Mouse (Mus musculus) erythroblast, embryonic 14.5 days (primary cell): ENCODE data around the gene Kdelr3. TPM values are rescaled to one million over a fixed set of nuclear protein-coding genes. Genes with fewer than 3 reads are reported as not detected.

Experiments
- H3K27me3 ChIP-seq: 2 replicates; pipeline ENCODE4 v1.6.1; 2012; ENCODE audit warnings: inconsistent platforms; ENCODE audit not compliant: control insufficient read depth
- H3K36me3 ChIP-seq: 2 replicates; pipeline ENCODE4 v1.6.1; 2012; ENCODE audit warnings: mild to moderate bottlenecking, inconsistent platforms; ENCODE audit not compliant: control insufficient read depth
- H3K4me1 ChIP-seq: 2 replicates; pipeline ENCODE4 v1.6.1; 2012; ENCODE audit warnings: inconsistent platforms; ENCODE audit not compliant: control insufficient read depth
- H3K4me3 ChIP-seq: replicated peaks from 2 replicates; pipeline ENCODE3; 2012; ENCODE audit warnings: moderate library complexity, mild to moderate bottlenecking, inconsistent platforms
- H3K9me3 ChIP-seq: 2 replicates; pipeline ENCODE4 v1.6.1; 2012; ENCODE audit warnings: low read length, inconsistent platforms, mixed read lengths; ENCODE audit not compliant: control insufficient read depth
- GATA1 ChIP-seq: IDR thresholded peaks from 2 replicates; pipeline ENCODE4 v1.6.1; 2012; ENCODE audit warnings: low read length, inconsistent platforms, mixed read lengths
- TAL1 ChIP-seq: IDR thresholded peaks from 3 replicates; pipeline ENCODE4 v1.6.1; 2012; ENCODE audit warnings: low read length, inconsistent platforms, mixed read lengths
- polyA plus RNA-seq: library from polyadenylated mRNA; stranded (reverse); fragments of >175 nt; gene quantifications from 2 replicates; pipeline ENCODE4 v1.2.3, GENCODE M21; 2012

The Kdelr3 gene
- polyA plus RNA-seq, 1 experiment = not detected

GRCm38 (mm10) chr15:79525979-79526768, 10.0 kb downstream of the Kdelr3 start:
- no peaks in the 10 kb centered on the region; the same call in 1 of the 2 replicates for H3K4me1 ChIP-seq
- peaks cover 2% of the 10 kb centered on the region; the same call in 1 of the 2 replicates for H3K9me3 ChIP-seq
- H3K27me3 ChIP-seq = no peaks in the 10 kb centered on the region
- no peak overlapping the region for H3K4me3 ChIP-seq
- no peak for TF ChIP-seq GATA1
- H3K36me3 ChIP-seq = peaks cover 54% of the 10 kb centered on the region

- Histone ChIP-seq H3K27me3 (no peaks in the 10 kb centered on the region), H3K4me3 (no peak overlapping the region), H3K4me1 (no peaks in the 10 kb centered on the region; the same call in 1 of the 2 replicates), H3K9me3 (peaks cover 2% of the 10 kb centered on the region; the same call in 1 of the 2 replicates), H3K36me3 (peaks cover 64% of the 10 kb centered on the region)
- TF ChIP-seq GATA1 (no peak), TAL1 (no peak)
Observed at GRCm38 (mm10) chr15:79527192-79527591, 11.0 kb downstream of the Kdelr3 start.

DNA sequence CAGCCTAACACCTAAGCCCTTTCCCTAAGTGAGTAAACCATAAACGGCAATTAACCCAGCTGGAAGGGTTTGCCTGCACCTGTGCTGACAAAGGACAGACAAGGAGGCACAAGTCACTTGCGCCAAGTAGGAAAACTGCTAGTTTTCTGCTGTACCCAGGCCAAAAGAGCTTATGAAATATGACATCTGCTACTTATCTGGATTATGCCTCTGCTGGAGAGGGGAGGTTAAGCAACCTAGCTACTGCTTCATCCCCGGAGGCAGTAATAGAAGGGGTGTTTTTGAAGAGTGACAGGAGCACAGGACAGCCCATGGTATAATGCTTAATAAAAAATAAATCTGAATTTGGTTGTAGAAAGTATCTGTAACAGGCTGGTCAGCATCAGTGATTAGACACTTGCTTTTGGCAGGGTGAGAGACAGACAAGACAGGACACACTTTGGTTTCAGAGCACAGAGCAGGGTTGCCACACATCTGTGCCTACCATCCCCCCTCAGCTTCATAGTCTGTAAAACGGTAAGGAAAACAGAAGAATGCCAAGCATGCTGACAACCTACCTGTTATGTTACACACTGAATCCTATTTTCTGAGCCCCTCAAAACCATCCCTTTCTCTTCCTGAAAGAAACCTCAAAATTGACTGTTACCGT, 11.9 kb downstream of the Kdelr3 start:
- peaks cover 74% of the 10 kb centered on the region for H3K36me3 ChIP-seq

DNA sequence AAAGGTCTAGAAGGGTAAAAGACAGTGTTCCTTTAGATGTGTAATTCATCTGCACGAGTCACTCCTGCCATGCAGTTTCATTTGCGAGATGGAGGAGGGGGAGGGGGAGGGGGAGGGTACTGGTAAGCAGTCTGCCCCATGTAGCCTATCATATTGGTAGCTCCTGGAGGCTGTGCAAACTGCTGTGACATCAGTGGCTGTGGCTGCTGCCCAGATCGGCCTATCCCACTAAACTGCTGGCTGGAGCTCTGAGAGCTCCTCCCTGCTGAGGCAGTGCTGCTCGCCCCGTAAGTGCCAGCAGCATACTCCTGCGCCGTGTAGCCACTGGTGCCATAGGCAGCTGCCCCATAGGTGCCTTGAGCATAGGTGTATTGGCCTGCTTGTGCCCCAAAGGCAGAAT, 13.7 kb downstream of the Kdelr3 start:
- Histone ChIP-seq H3K9me3 (no peaks in the 10 kb centered on the region), H3K36me3 (peaks cover 92% of the 10 kb centered on the region), H3K4me3 (no peak overlapping the region), H3K4me1 (no peaks in the 10 kb centered on the region; the same call in 1 of the 2 replicates), H3K27me3 (no peaks in the 10 kb centered on the region)
- TF ChIP-seq TAL1 (no peak), GATA1 (no peak)

More for the DNA sequence above, 11.9 kb downstream of the Kdelr3 start:
- Histone ChIP-seq H3K27me3 (no peaks in the 10 kb centered on the region), H3K4me1 (no peaks in the 10 kb centered on the region; the same call in 1 of the 2 replicates), H3K9me3 (peaks cover under 1% of the 10 kb centered on the region; the same call in 1 of the 2 replicates), H3K4me3 (no peak overlapping the region)
- TF ChIP-seq GATA1 = no peak
- TF ChIP-seq TAL1 = no peak

DNA sequence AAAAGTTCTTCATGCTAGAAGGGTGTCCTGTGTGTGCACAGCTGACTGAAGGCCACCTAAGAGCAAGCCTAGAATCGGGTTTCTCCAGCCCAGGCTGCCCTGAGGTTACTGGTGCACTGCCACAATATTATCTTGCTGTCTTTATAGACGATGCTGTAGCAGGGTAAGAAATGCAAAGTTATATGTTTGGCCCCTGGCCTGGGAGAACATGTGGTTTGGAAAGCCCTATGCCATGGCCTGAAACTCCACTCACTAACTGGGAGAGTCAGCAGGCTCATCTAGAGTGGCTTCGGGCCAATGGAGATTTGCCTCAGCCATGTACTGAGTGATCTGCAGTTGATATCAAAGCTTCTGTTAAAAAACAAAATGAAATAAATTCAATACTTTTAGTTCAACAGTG, 17.6 kb downstream of the Kdelr3 start:
- H3K27me3 ChIP-seq = no peaks in the 10 kb centered on the region
- no peaks in the 10 kb centered on the region; the same call in 1 of the 2 replicates for H3K4me1 ChIP-seq
- no peak for TF ChIP-seq GATA1
- no peak for TF ChIP-seq TAL1
- H3K36me3 ChIP-seq = peaks cover 100% of the 10 kb centered on the region
- no peaks in the 10 kb centered on the region for H3K9me3 ChIP-seq
- no peak overlapping the region for H3K4me3 ChIP-seq

- peaks cover 61% of the 10 kb centered on the region for H3K36me3 ChIP-seq
- peaks cover 37% of the 10 kb centered on the region for H3K4me1 ChIP-seq
- peak overlapping the region; percentile 95 for H3K4me3 ChIP-seq
- H3K9me3 ChIP-seq = peaks cover 3% of the 10 kb centered on the region
- TF ChIP-seq GATA1 = no peak
- no peak for TF ChIP-seq TAL1
- peaks cover 6% of the 10 kb centered on the region for H3K27me3 ChIP-seq
Observed at GRCm38 (mm10) chr15:79543968-79544367, 27.8 kb downstream of the Kdelr3 start.

DNA sequence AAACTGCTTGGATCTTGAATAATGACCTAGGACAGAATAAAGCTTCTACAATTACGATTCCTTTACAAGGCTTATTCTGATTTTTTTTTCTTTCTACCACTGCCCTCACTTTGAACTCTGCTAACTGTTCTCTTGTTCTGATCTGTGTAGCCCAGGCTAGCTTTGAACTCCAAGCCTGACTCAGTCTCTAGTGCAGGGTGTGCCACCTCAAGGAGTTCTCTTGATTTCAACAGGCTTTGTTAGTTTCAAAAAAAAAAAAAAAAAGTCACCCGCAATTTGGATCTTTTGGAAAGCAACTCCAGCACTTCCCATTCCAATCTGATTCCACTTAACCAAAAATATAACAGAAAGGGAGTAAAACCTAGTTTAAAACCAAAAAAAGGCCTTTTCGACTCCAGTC, 29.3 kb downstream of the Kdelr3 start:
- Histone ChIP-seq H3K27me3 (peaks cover 16% of the 10 kb centered on the region), H3K4me1 (peaks cover 37% of the 10 kb centered on the region), H3K4me3 (peak overlapping the region; percentile 95), H3K9me3 (peaks cover 3% of the 10 kb centered on the region), H3K36me3 (peaks cover 46% of the 10 kb centered on the region)
- no peak for TF ChIP-seq GATA1
- no peak for TF ChIP-seq TAL1

- Histone ChIP-seq H3K27me3 (peaks cover 20% of the 10 kb centered on the region), H3K4me3 (peak overlapping the region; percentile 95), H3K4me1 (peaks cover 32% of the 10 kb centered on the region), H3K36me3 (peaks cover 41% of the 10 kb centered on the region), H3K9me3 (peaks cover 3% of the 10 kb centered on the region)
- TF ChIP-seq GATA1 (no peak), TAL1 (no peak)
Observed at GRCm38 (mm10) chr15:79545921-79546399, 29.7 kb downstream of the Kdelr3 start.
